Mouse (Mus musculus) midbrain, embryonic 15.5 days (tissue): ENCODE results near the gene Oma1. TPM values are rescaled to one million over a fixed set of nuclear protein-coding genes. Genes with fewer than 3 reads are reported as not detected.

Experiments
- polyA plus RNA-seq: library from polyadenylated mRNA; unstranded; fragments of >200 nt; fragmentation: Nextera tagmentation; extraction: Ambion mirVana; gene quantifications from 2 replicates; pipeline ENCODE4 v1.2.1, GENCODE M21; 2015

Gene Oma1
- polyA plus RNA-seq, 1 experiment from 2014 or later, result 9.1 TPM

Other genes starting within 250 kb of the Oma1 start
- 27.7 and 29.9 TPM in 2 replicates for gene Mier1, start 199.4 kb upstream of the Oma1 start, polyA plus RNA-seq
- gene Wdr78, start 199.3 kb upstream of the Oma1 start, polyA plus RNA-seq, result 5.4 and 5.6 TPM in 2 replicates
- gene Slc35d1, start 98.6 kb upstream of the Oma1 start, polyA plus RNA-seq, result 6.5 and 6.7 TPM in 2 replicates
- gene 4921539E11Rik, start 22.9 kb upstream of the Oma1 start, polyA plus RNA-seq, result not detected in 2 replicates